Mouse (Mus musculus): Measurements from ENCODE around the gene Cntd1.

- no peak for TF ChIP-seq MAFK (IDR thresholded peaks at IDR 0.05; ENCODE audit: insufficient replicate concordance, low read length)
- TF ChIP-seq CTCF (conservative IDR thresholded peaks at IDR 0.05 in 1 of 2, IDR thresholded peaks at IDR 0.05 in 1 of 2; ENCODE audit: low read depth in 2 of 2, low read length in 2 of 2) = no peak
- TF ChIP-seq ELF1 (IDR thresholded peaks at IDR 0.05; ENCODE audit: low read depth, low read length) = no peak
- no peak for TF ChIP-seq POLR2A (IDR thresholded peaks at IDR 0.05; ENCODE audit: low read depth, low read length)
- TF ChIP-seq NELFE (IDR thresholded peaks at IDR 0.05; ENCODE audit: low read depth, low read length) = no peak
- no peak for TF ChIP-seq RCOR1 (conservative IDR thresholded peaks at IDR 0.05; ENCODE audit: low read depth, low read length)
- TF ChIP-seq HCFC1 (IDR thresholded peaks at IDR 0.05; ENCODE audit: low read depth, low read length) = no peak
- TF ChIP-seq USF1 (IDR thresholded peaks at IDR 0.05; ENCODE audit: low read depth, low read length) = no peak
Observed at GRCm38 (mm10) chr11:101262272-101262967, 16.4 kb upstream of the Cntd1 start.
